Mouse (Mus musculus) myocyte (in vitro differentiated cells): ENCODE measurements around the gene Styk1. TPM values are rescaled to one million over a fixed set of nuclear protein-coding genes. Genes with fewer than 3 reads are reported as not detected.

Source experiments
- H3K27me3 ChIP-seq: one replicate; pipeline ENCODE4 v1.6.1; 2011; ENCODE audit not compliant: control insufficient read depth, insufficient read depth, insufficient read length
- H3K36me3 ChIP-seq: one replicate; pipeline ENCODE4 v1.6.1; 2011; ENCODE audit not compliant: control insufficient read depth, insufficient read depth
- H3K4me2 ChIP-seq: one replicate; pipeline ENCODE4 v1.6.1; 2011; ENCODE audit warnings: low read depth, control low read depth
- H3K4me3 ChIP-seq: one replicate; pipeline ENCODE4 v1.5.1; 2011; ENCODE audit warnings: mild to moderate bottlenecking, control low read depth, moderate library complexity
- H3K79me2 ChIP-seq: one replicate; pipeline ENCODE4 v1.6.1; 2011; ENCODE audit not compliant: control insufficient read depth, insufficient read depth
- H3ac ChIP-seq: one replicate; pipeline ENCODE4 v1.6.1; 2011; ENCODE audit not compliant: control insufficient read depth, insufficient read length
- CEBPB ChIP-seq: IDR thresholded peaks from 2 replicates; pipeline ENCODE4 v1.6.1; 2011; ENCODE audit warnings: mild to moderate bottlenecking, moderate library complexity; ENCODE audit not compliant: poor library complexity, insufficient read depth, severe bottlenecking
- MAX ChIP-seq: IDR thresholded peaks from one replicate; pipeline ENCODE4 v1.6.1; 2011; ENCODE audit warnings: low read depth, mild to moderate bottlenecking, control low read depth
- MYOG ChIP-seq, 3 experiments: IDR thresholded peaks; one replicate each; pipeline ENCODE4 v1.6.1; 2011; ENCODE audit warnings: control low read depth in 2 of 3, low read depth in 2 of 3, mild to moderate bottlenecking in 2 of 3; ENCODE audit not compliant: insufficient read length in 2 of 3, control insufficient read depth in 1 of 3, insufficient read depth in 1 of 3
- POLR2A ChIP-seq: IDR thresholded peaks from one replicate; pipeline ENCODE4 v1.6.1; 2011; ENCODE audit warnings: low read depth, mild to moderate bottlenecking, control low read depth, moderate library complexity; ENCODE audit not compliant: insufficient read length
- TCF12 ChIP-seq: IDR thresholded peaks from one replicate; pipeline ENCODE4 v1.6.1; 2011; ENCODE audit warnings: mild to moderate bottlenecking, control low read depth; ENCODE audit not compliant: poor library complexity, insufficient read depth, severe bottlenecking
- TCF3 ChIP-seq: IDR thresholded peaks from one replicate; pipeline ENCODE4 v1.6.1; 2011; ENCODE audit warnings: low read depth, control low read depth; ENCODE audit not compliant: insufficient read length
- polyA plus RNA-seq: library from polyadenylated mRNA; unstranded; fragments of >200 nt; fragmentation: generic; extraction: Trizol; gene quantifications from one replicate; pipeline ENCODE4 v1.2.1, GENCODE M21; 2012; ENCODE audit warnings: missing spikeins

Styk1 gene
- polyA plus RNA-seq, 1 experiment = 0.06 TPM

- Histone ChIP-seq H3K36me3 (no peaks in the 10 kb centered on the region), H3K4me3 (no peak overlapping the region), H3ac (no peak overlapping the region)
These were observed 91.4 kb downstream of the Styk1 start for GRCm38 (mm10) chr6:131262009-131262408.

More at GRCm38 (mm10) chr6:131262009-131262408, 91.4 kb downstream of the Styk1 start:
- TF ChIP-seq POLR2A (no peak), TCF12 (no peak), MYOG (IDR thresholded peaks at IDR 0.05; ENCODE audit: control insufficient read depth in 1 of 3, insufficient read depth in 1 of 3, insufficient read length in 2 of 3, low read depth in 2 of 3) (no peak), TCF3 (no peak), MAX (no peak), CEBPB (no peak)
- Histone ChIP-seq H3K4me2 (no peak overlapping the region), H3K79me2 (no peaks in the 10 kb centered on the region), H3K27me3 (no peaks in the 10 kb centered on the region)

Other genes with a start within 250 kb of the Styk1 start
- gene Klra2, start 106.2 kb downstream of the Styk1 start, polyA plus RNA-seq = 0.11 TPM
- gene Magohb, start 60.4 kb downstream of the Styk1 start, polyA plus RNA-seq = 22.0 TPM
- gene Ybx3, start 34.9 kb upstream of the Styk1 start, polyA plus RNA-seq = 768 TPM
- gene 5430401F13Rik, start 132.8 kb upstream of the Styk1 start, polyA plus RNA-seq = not detected
- gene Gm6619, start 132.8 kb upstream of the Styk1 start, polyA plus RNA-seq = not detected